Mouse (Mus musculus): ENCODE results near the gene Gm28168.
"Not testable (repeated sequence)": the region's sequence is repeated elsewhere in the genome, so short reads cannot be mapped to it uniquely, and the experiment has no call there.

The Gm28168 gene

DNA sequence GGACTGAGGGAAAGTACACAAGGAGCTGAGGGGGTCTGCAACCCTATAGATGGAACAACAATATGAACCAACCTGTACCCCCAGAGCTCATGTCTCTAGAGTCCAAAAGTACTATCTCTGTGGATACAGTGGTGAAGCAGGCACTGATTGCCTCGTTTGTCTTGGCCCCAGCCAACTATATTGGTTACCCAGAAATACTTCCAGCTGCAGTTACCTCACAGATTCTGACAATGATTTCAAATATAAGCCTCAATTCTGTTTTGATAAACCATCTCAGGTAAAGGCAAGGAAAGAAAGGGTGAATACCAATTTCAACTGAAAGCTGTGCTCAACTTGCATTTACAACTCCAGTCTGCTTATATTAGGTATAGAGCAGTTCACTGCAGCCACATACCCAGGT, at the start of gene Gm28168:
Gene Gm28168 (plus strand): TSS at position 301 of the 400 bp plus-strand sequence.
- not testable (repeated sequence) for DNase-seq (ENCODE audit: low spot score)

DNA sequence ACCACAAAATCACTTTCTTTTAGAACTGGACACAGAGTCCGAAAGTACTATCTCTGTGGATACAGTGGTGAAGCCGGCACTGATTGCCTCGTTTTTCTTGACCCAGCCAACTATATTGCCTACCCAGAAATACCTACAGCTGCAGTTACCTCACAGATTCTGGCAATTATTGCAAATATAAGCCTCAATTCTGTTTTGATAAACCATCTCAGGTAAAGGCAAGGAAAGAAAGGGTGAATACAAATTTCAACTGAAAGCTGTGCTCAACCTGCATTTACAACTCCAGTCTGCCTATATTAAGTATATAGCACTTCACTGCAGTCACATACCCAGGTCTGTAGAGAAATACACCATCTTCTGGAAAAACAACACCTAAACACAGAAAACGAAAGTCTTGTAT, 37.8 kb downstream of the Gm28168 start, which contains the start of gene Gm7145:
Gene Gm7145 (plus strand): TSS at position 301 of the 400 bp plus-strand sequence.
- no peak for DNase-seq (ENCODE audit: low spot score)
